Mouse (Mus musculus): ENCODE measurements around the gene C2cd5. TPM values are rescaled to one million over a fixed set of nuclear protein-coding genes. Genes with fewer than 3 reads are reported as not detected.

The C2cd5 gene
- total and polyA plus RNA-seq, 3 experiments, result 16.2 to 47.6 (median 30.5) TPM

DNA sequence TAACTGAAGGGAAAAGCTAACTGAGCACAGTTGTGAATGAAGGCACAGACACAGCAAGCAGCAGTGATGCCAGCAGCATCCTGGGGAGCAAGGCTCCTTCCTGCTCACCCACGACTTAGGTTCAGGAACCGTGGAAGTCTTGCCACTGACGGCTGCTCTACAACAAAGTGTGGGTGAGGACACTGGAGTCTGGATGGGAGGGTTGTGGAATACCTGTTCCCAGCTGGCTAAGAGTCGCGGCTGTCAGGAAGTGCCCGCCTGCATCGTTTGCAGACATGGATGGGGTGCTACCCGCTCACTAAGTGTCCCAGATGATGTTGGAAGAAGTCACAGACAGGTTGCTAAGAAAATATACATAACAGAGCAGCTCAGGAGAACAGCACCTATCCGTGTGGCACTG, 109.4 kb downstream of the C2cd5 start:
- peaks cover 0 to 8% of the 10 kb centered on the region in 2 experiments; a peak in 2 of 4 replicates for H3K4me1 ChIP-seq (ENCODE audit: control insufficient read depth in 1 of 2, insufficient read depth in 2 of 2, low read length in 2 of 2)
- H3K79me2 ChIP-seq (ENCODE audit: control insufficient read depth, insufficient read depth, low read length, poor library complexity), result no peaks in the 10 kb centered on the region
- H3K27ac ChIP-seq (ENCODE audit: control insufficient read depth, low read depth, low read length), result no peak overlapping the region
- H3K4me3 ChIP-seq (ENCODE audit: control insufficient read depth in 1 of 2, insufficient read depth in 1 of 2, low read depth in 2 of 2, low read length in 2 of 2), result no peak overlapping the region
- H3K9ac ChIP-seq (ENCODE audit: control insufficient read depth, low read depth, low read length, poor library complexity, severe bottlenecking), result no peak overlapping the region
- H3K36me3 ChIP-seq (ENCODE audit: control insufficient read depth in 1 of 2, insufficient read depth in 2 of 2, low read length in 2 of 2), result peaks cover 0 to 3% of the 10 kb centered on the region in 2 experiments; a peak in 2 of 4 replicates
- H3K9me3 ChIP-seq (replicated peaks; ENCODE audit: insufficient read depth, low read length), result no peaks in the 10 kb centered on the region
- TF ChIP-seq ZMIZ1 (IDR thresholded peaks at IDR 0.05; ENCODE audit: low read depth, low read length), result no peak
- no peak for TF ChIP-seq RCOR1 (IDR thresholded peaks at IDR 0.05; ENCODE audit: low read depth, low read length)
- no peak for TF ChIP-seq E2F4 (IDR thresholded peaks at IDR 0.05; ENCODE audit: borderline replicate concordance, low read depth, low read length)
- TF ChIP-seq MYC (IDR thresholded peaks at IDR 0.05; ENCODE audit: low read depth, low read length), result no peak
- no peak for TF ChIP-seq MEF2A (IDR thresholded peaks at IDR 0.05; ENCODE audit: extremely low read depth, insufficient replicate concordance, low read depth, low read length, poor library complexity, severe bottlenecking)
- TF ChIP-seq ELF1 (IDR thresholded peaks at IDR 0.05; ENCODE audit: low read depth, low read length), result no peak
- TF ChIP-seq POLR2AphosphoS2 (IDR thresholded peaks at IDR 0.05; ENCODE audit: low read length), result no peak
- no peak for TF ChIP-seq ZKSCAN1 (IDR thresholded peaks at IDR 0.05; ENCODE audit: low read depth, low read length)
- TF ChIP-seq NELFE (IDR thresholded peaks at IDR 0.05; ENCODE audit: low read depth, low read length), result no peak
- peaks cover 0 to 2% of the 10 kb centered on the region in 2 experiments for H3K27me3 ChIP-seq (ENCODE audit: control insufficient read depth in 1 of 2, insufficient read depth in 2 of 2, low read length in 2 of 2)
- DNase-seq (ENCODE audit: low read depth, low spot score), result no peak

DNA sequence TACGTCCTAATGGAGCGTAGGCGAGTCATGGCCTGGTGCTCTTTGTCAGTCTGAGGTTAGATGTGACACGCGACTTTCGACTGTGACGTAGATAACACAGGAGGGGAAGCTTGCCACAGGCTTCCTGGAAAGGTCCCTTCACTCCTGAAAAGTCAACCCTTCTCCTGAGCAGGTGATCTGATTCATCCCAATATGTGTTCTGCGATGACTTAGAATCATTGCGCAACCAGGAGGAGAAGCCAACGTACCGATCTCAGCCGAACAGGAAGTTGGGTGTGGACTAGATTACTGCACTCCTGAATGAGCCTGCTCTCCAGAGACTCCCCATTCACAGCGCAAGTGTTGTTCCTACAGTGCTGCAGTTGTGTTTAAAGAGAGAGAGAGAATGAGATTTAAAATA, 110.4 kb downstream of the C2cd5 start:
- Histone ChIP-seq H3K4me3 (ENCODE audit: control insufficient read depth in 1 of 2, insufficient read depth in 1 of 2, low read depth in 2 of 2, low read length in 2 of 2) (peak overlapping the region in 1 of 2 experiments; percentile 18; a peak in 2 of 4 replicates), H3K36me3 (ENCODE audit: control insufficient read depth in 1 of 2, insufficient read depth in 2 of 2, low read length in 2 of 2) (peaks cover 0 to 3% of the 10 kb centered on the region in 2 experiments; a peak in 2 of 4 replicates), H3K9ac (ENCODE audit: control insufficient read depth, low read depth, low read length, poor library complexity, severe bottlenecking) (no peak overlapping the region), H3K4me1 (ENCODE audit: control insufficient read depth in 1 of 2, insufficient read depth in 2 of 2, low read length in 2 of 2) (peaks cover 0 to 7% of the 10 kb centered on the region in 2 experiments; a peak in 2 of 4 replicates), H3K27ac (ENCODE audit: control insufficient read depth, low read depth, low read length) (no peak overlapping the region), H3K79me2 (ENCODE audit: control insufficient read depth, insufficient read depth, low read length, poor library complexity) (no peaks in the 10 kb centered on the region), H3K27me3 (ENCODE audit: control insufficient read depth in 1 of 2, insufficient read depth in 2 of 2, low read length in 2 of 2) (peaks cover 0 to 2% of the 10 kb centered on the region in 2 experiments; a peak in 3 of 4 replicates), H3K9me3 (replicated peaks; ENCODE audit: insufficient read depth, low read length) (no peaks in the 10 kb centered on the region)
- DNase-seq (ENCODE audit: low read depth, low spot score), result peak; percentile 63
- TF ChIP-seq TAL1 (IDR thresholded peaks at IDR 0.05; ENCODE audit: low read length), result no peak
- peak; percentile 38 to 45; a peak in 2 of 4 replicates for TF ChIP-seq EP300 (IDR thresholded peaks at IDR 0.05; ENCODE audit: low read depth in 1 of 2, low read length in 2 of 2)

DNA sequence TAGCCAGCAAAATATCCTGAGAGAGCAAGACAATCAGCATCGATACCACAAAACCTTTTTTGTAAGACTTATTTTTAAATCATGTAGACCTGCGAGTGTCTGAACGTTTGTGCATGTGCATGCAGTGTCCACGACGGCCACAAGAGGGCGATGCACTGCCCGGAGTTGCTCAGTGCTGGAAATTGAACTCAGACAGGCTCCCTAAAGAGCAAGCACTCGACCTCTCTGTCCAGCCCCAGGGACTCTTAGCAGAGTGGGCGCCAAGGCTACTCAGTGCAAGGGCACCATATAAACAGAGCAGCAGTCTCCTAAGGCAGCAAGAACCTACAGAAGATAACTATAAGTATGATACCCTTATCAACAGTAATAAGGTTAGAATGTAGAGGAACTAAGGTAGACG, 111.2 kb downstream of the C2cd5 start:
- H3K27ac ChIP-seq (ENCODE audit: control insufficient read depth, low read depth, low read length), result no peak overlapping the region
- peaks cover 0 to 2% of the 10 kb centered on the region in 2 experiments; a peak in 3 of 4 replicates for H3K27me3 ChIP-seq (ENCODE audit: control insufficient read depth in 1 of 2, insufficient read depth in 2 of 2, low read length in 2 of 2)
- TF ChIP-seq MXI1 (IDR thresholded peaks at IDR 0.05; ENCODE audit: low read depth, low read length) (no peak), ZC3H11A (IDR thresholded peaks at IDR 0.05; ENCODE audit: low read depth, low read length) (peak; percentile 60; the same call in 1 of the 2 replicates), CTCF (IDR thresholded peaks at IDR 0.05 in 2 of 3, conservative IDR thresholded peaks at IDR 0.05 in 1 of 3; ENCODE audit: control insufficient read depth in 1 of 3, insufficient read depth in 1 of 3, low read depth in 2 of 3, low read length in 3 of 3, poor library complexity in 1 of 3, severe bottlenecking in 1 of 3) (peak; percentile 92 to 97 (median 95)), SMC3 (IDR thresholded peaks at IDR 0.05; ENCODE audit: low read depth, low read length) (peak; percentile 90), MEF2A (IDR thresholded peaks at IDR 0.05; ENCODE audit: extremely low read depth, insufficient replicate concordance, low read depth, low read length, poor library complexity, severe bottlenecking) (no peak), MYC (IDR thresholded peaks at IDR 0.05; ENCODE audit: low read depth, low read length) (peak; percentile 55; the same call in 1 of the 2 replicates), GABPA (IDR thresholded peaks at IDR 0.05; ENCODE audit: low read depth, low read length) (no peak), TAL1 (IDR thresholded peaks at IDR 0.05; ENCODE audit: low read length) (no peak), ZNF384 (IDR thresholded peaks at IDR 0.05; ENCODE audit: low read depth, low read length) (0 out of 2 replicates have a peak, but pooled peaks have one; percentile 8), ETS1 (IDR thresholded peaks at IDR 0.05; ENCODE audit: low read depth, low read length) (no peak), RAD21 (IDR thresholded peaks at IDR 0.05; ENCODE audit: low read depth, low read length) (peak; percentile 72), MYB (IDR thresholded peaks at IDR 0.05; ENCODE audit: low read depth, low read length) (no peak), ELF1 (IDR thresholded peaks at IDR 0.05; ENCODE audit: low read depth, low read length) (no peak)
- peaks cover 0 to 7% of the 10 kb centered on the region in 2 experiments; a peak in 2 of 4 replicates for H3K4me1 ChIP-seq (ENCODE audit: control insufficient read depth in 1 of 2, insufficient read depth in 2 of 2, low read length in 2 of 2)
- H3K79me2 ChIP-seq (ENCODE audit: control insufficient read depth, insufficient read depth, low read length, poor library complexity), result no peaks in the 10 kb centered on the region
- H3K9me3 ChIP-seq (replicated peaks; ENCODE audit: insufficient read depth, low read length), result no peaks in the 10 kb centered on the region
- peaks cover 0 to 3% of the 10 kb centered on the region in 2 experiments; a peak in 2 of 4 replicates for H3K36me3 ChIP-seq (ENCODE audit: control insufficient read depth in 1 of 2, insufficient read depth in 2 of 2, low read length in 2 of 2)
- peak; percentile 81 for DNase-seq (ENCODE audit: low read depth, low spot score)
- no peak overlapping the region for H3K9ac ChIP-seq (ENCODE audit: control insufficient read depth, low read depth, low read length, poor library complexity, severe bottlenecking)
- H3K4me3 ChIP-seq (ENCODE audit: control insufficient read depth in 1 of 2, insufficient read depth in 1 of 2, low read depth in 2 of 2, low read length in 2 of 2), result no peak overlapping the region
